Mouse (Mus musculus) C2C12 (cell line): ENCODE data around the gene Secisbp2.

Experiments used
- CTCF ChIP-seq: IDR thresholded peaks from one replicate; pipeline ENCODE4 v1.5.1; 2011; ENCODE audit not compliant: control insufficient read depth, insufficient read depth, insufficient read length
- MAX ChIP-seq: IDR thresholded peaks from one replicate; pipeline ENCODE4 v1.6.1; 2011; ENCODE audit warnings: mild to moderate bottlenecking, control low read depth
- MYOD1 ChIP-seq: IDR thresholded peaks from one replicate; pipeline ENCODE4 v1.6.1; 2011; ENCODE audit warnings: low read depth; ENCODE audit not compliant: control insufficient read depth, insufficient read length
- USF1 ChIP-seq: IDR thresholded peaks from one replicate; pipeline ENCODE4 v1.6.1; 2011; ENCODE audit warnings: low read depth, mild to moderate bottlenecking, control low read depth, moderate library complexity

DNA sequence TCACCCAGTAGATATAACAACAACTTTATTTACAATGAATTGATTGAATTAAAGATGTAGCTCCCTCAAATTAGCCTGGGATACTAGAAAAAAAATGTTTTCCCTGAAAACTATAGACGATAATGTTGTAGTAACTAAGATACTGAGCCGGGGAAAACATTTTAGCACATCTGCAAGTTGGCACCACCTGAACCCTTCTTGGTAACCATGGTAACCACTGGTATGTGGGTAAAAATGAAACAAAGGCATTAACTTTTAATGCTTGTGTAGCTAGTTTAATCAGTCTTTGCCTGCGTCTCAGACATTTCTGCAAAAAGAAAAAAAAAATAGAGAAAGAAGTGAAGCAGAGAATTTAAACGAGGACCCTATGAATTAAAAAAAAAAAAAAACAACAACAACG, 40.0 kb upstream of the Secisbp2 start:
- TF ChIP-seq CTCF (no peak), MYOD1 (no peak), MAX (no peak), USF1 (no peak)
